8 mouse cellular contexts compared by ENCODE assay signal in the genomic region with DNA sequence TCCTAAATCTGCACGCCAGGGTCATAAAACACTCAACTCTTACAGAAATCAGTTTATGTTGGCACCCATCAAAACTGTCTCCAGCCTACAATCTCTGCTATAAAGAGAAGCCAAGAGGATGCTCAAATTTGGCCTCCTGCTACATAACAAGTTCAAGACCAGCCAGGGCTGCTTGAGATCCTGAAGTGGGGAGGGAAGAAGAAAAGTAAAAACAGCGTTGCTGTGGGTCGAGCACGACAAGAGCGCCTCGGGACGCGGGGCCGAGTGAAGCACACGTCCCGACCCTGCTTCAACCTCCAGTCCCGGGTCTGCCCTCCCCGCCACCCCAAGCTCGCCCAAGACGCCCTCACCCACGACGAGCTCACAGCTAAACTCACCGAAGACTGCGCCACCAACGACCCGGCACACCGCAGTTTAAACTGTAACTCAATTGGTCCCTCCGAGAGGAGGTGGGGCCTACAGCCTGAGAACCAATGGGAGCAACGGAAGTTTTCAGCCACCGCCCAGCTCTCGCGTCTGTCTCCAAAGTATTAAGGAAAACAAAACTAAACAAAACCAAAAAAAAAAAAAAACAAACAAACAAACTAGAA. TPM values are rescaled to one million over a fixed set of nuclear protein-coding genes. Genes with fewer than 3 reads are reported as not detected.
DNase-seq lines count a peak whose midpoint lies in the region; ATAC-seq and TF ChIP-seq lines count a peak whose summit lies in the region.

A gene (minus strand): TSS at position 428 of the 590 bp plus-strand sequence.

- peak within 1 kb of the TSS; percentile 68 for H3K4me2 ChIP-seq in heart, embryonic 12.5 days
- H3K4me2 ChIP-seq in kidney, postnatal 0 days (ENCODE audit: low read length), result peak within 1 kb of the TSS; percentile 57
- H3K4me2 ChIP-seq in liver, embryonic 12.5 days, result peak within 1 kb of the TSS; percentile 73
- peak within 1 kb of the TSS; percentile 55 for H3K4me2 ChIP-seq in stomach, embryonic 15.5 days

- H3K36me3 ChIP-seq in heart, embryonic 12.5 days, result peaks cover 26% of the 10 kb centered on the region
- peaks cover 17% of the 10 kb centered on the region; the same call in 1 of the 2 replicates for H3K36me3 ChIP-seq in kidney, postnatal 0 days (ENCODE audit: insufficient read depth, low read length)
- H3K36me3 ChIP-seq in liver, embryonic 12.5 days, result peaks cover 26% of the 10 kb centered on the region
- no peaks in the 10 kb centered on the region for H3K36me3 ChIP-seq in stomach, embryonic 15.5 days

- peak within 1 kb of the TSS; percentile 86 for H3K27ac ChIP-seq in heart, embryonic 12.5 days (ENCODE audit: poor library complexity, severe bottlenecking)
- H3K27ac ChIP-seq in kidney, postnatal 0 days, result peak within 1 kb of the TSS; percentile 76
- H3K27ac ChIP-seq in liver, embryonic 12.5 days, result peak within 1 kb of the TSS; percentile 88
- H3K27ac ChIP-seq in stomach, embryonic 15.5 days, result 0 out of 2 replicates have a peak within 1 kb of the TSS, but pooled peaks have one; percentile 42

- no peak for TF ChIP-seq CTCF in kidney, postnatal 0 days (IDR thresholded peaks at IDR 0.05; ENCODE audit: low read depth)

- H3K27me3 ChIP-seq in heart, embryonic 12.5 days (replicated peaks), result no peaks in the 10 kb centered on the region
- H3K27me3 ChIP-seq in kidney, postnatal 0 days (ENCODE audit: insufficient read depth, low read length), result no peaks in the 10 kb centered on the region
- no peaks in the 10 kb centered on the region for H3K27me3 ChIP-seq in liver, embryonic 12.5 days (replicated peaks)
- H3K27me3 ChIP-seq in stomach, embryonic 15.5 days (replicated peaks), result no peaks in the 10 kb centered on the region

- H3K4me1 ChIP-seq in heart, embryonic 12.5 days (replicated peaks), result peaks cover 12% of the 10 kb centered on the region
- peaks cover 13% of the 10 kb centered on the region for H3K4me1 ChIP-seq in kidney, postnatal 0 days (replicated peaks; ENCODE audit: insufficient read depth, low read length)
- peaks cover 15% of the 10 kb centered on the region for H3K4me1 ChIP-seq in liver, embryonic 12.5 days
- H3K4me1 ChIP-seq in stomach, embryonic 15.5 days, result no peaks in the 10 kb centered on the region; the same call in 1 of the 2 replicates

- peak within 1 kb of the TSS; percentile 82 for H3K9ac ChIP-seq in heart, embryonic 12.5 days
- H3K9ac ChIP-seq in kidney, postnatal 0 days (ENCODE audit: low read depth, low read length), result peak within 1 kb of the TSS; percentile 74
- peak within 1 kb of the TSS; percentile 77 for H3K9ac ChIP-seq in liver, embryonic 12.5 days
- peak within 1 kb of the TSS; percentile 54; the same call in 1 of the 2 replicates for H3K9ac ChIP-seq in stomach, embryonic 15.5 days

- peak within 1 kb of the TSS; percentile 69 for H3K4me3 ChIP-seq in heart, embryonic 12.5 days
- peak within 1 kb of the TSS; percentile 58 for H3K4me3 ChIP-seq in kidney, postnatal 0 days (replicated peaks; ENCODE audit: low read depth, low read length)
- H3K4me3 ChIP-seq in liver, embryonic 12.5 days, result peak within 1 kb of the TSS; percentile 69
- peak within 1 kb of the TSS; percentile 66 for H3K4me3 ChIP-seq in stomach, embryonic 15.5 days (replicated peaks)

- no peaks in the 10 kb centered on the region for H3K9me3 ChIP-seq in heart, embryonic 12.5 days (replicated peaks)
- H3K9me3 ChIP-seq in kidney, postnatal 0 days (replicated peaks; ENCODE audit: low read length), result no peaks in the 10 kb centered on the region
- no peaks in the 10 kb centered on the region for H3K9me3 ChIP-seq in liver, embryonic 12.5 days (replicated peaks)
- H3K9me3 ChIP-seq in stomach, embryonic 15.5 days, result no peaks in the 10 kb centered on the region

- 3% methylated on average over 27 of the region's 27 CpGs for WGBS in heart, embryonic 12.5 days
- WGBS in kidney, postnatal 0 days, result 2% methylated on average over 27 of the region's 27 CpGs
- WGBS in liver, embryonic 12.5 days (ENCODE audit: insufficient replicate concordance), result 5% methylated on average over 27 of the region's 27 CpGs
- 3% methylated on average over 27 of the region's 27 CpGs for WGBS in stomach, embryonic 15.5 days

- DNase-seq in CD4-positive helper T cell, adult 2 months (ENCODE audit: low read depth, low spot score), result peak; percentile 93
- peak; percentile 45 for DNase-seq in brain, embryonic 18.5 days (ENCODE audit: low read depth, low spot score)
- DNase-seq in kidney, postnatal 0 days (ENCODE audit: low spot score), result peak; percentile 95
- DNase-seq in natural killer cell, adult 2 months (ENCODE audit: low spot score in 2 of 2), result peak; percentile 73 to 79

- ATAC-seq in erythroid progenitor cell, adult 5-6 weeks (replicated peaks; ENCODE audit: low FRiP score, poor library complexity, severe bottlenecking), result peak; percentile 99
- peak; percentile 96 for ATAC-seq in heart, embryonic 12.5 days (ENCODE audit: insufficient number of reproducible peaks, low FRiP score)
- ATAC-seq in kidney, postnatal 0 days (replicated peaks; ENCODE audit: low FRiP score, low read depth), result peak; percentile 96
- ATAC-seq in liver, embryonic 12.5 days, result peak; percentile 97
- peak; percentile 95 for ATAC-seq in stomach, embryonic 15.5 days (ENCODE audit: insufficient read depth, low FRiP score, low read depth)

RNA-seq across cellular contexts. Expression of the gene that starts here (rescaled TPM):
- 45.7 and 73.5 TPM in 2 replicates for total RNA-seq in erythroid progenitor cell, adult 5-6 weeks (2015; ENCODE audit: low replicate concordance)
- 24.4 and 27.9 TPM in 2 replicates for total RNA-seq in erythroid progenitor cell, adult 5-6 weeks (2017; ENCODE audit: low replicate concordance)
- polyA plus RNA-seq in heart, embryonic 12.5 days (2016; fragmentation: Nextera tagmentation; extraction: Ambion mirVana), result 117 and 121 TPM in 2 replicates
- polyA plus RNA-seq in kidney, postnatal 0 days (2015; fragmentation: Nextera tagmentation; extraction: Ambion mirVana), result 170 and 180 TPM in 2 replicates
- 57.5 and 63.6 TPM in 2 replicates for polyA plus RNA-seq in liver, embryonic 12.5 days (2016; fragmentation: Nextera tagmentation; extraction: Ambion mirVana)
- 60.9 and 62.4 TPM in 2 replicates for polyA plus RNA-seq in stomach, embryonic 15.5 days (2015; fragmentation: Nextera tagmentation; extraction: Ambion mirVana)

Comparison
In these comparisons a context has a peak if more than half of its experiments do, and no peak if none do; other contexts are left out.
1. Peak in every context shown above with its lines: DNase-seq, ATAC-seq, H3K4me3 ChIP-seq and H3K27ac ChIP-seq.
2. DNase-seq: peak in every context shown above with its lines; median percentile 95 in kidney, postnatal 0 days; 93 in CD4-positive helper T cell, adult 2 months; 76 in natural killer cell, adult 2 months; 45 in brain, embryonic 18.5 days.